Mouse (Mus musculus) CH12.LX (cell line): Measurements from ENCODE around the gene Syn3. TPM values are rescaled to one million over a fixed set of nuclear protein-coding genes. Genes with fewer than 3 reads are reported as not detected.

Source experiments
- DNase-seq: peaks from one replicate; pipeline ENCODE4 v3.0.0-alpha.2; 2013; ENCODE audit errors: extremely low read depth
- H3K27ac ChIP-seq: 2 replicates; pipeline ENCODE4 v1.5.1; 2012; ENCODE audit warnings: low read depth, mild to moderate bottlenecking, control low read depth, moderate library complexity; ENCODE audit not compliant: insufficient read depth
- H3K27me3 ChIP-seq: replicated peaks from 2 replicates; pipeline ENCODE3; 2012; ENCODE audit warnings: inconsistent platforms
- H3K36me3 ChIP-seq, 2 experiments: replicated peaks in 1 of 2; 2 replicates each; pipeline versions ENCODE3 to v1.6.1; 2012; ENCODE audit warnings: inconsistent platforms in 1 of 2, low read length in 1 of 2, mild to moderate bottlenecking in 1 of 2, mixed read lengths in 1 of 2, moderate library complexity in 1 of 2; ENCODE audit not compliant: control insufficient read depth in 1 of 2, insufficient read depth in 1 of 2
- H3K4me1 ChIP-seq, 2 experiments: 2 replicates each; pipeline ENCODE4 v1.6.1; 2012; ENCODE audit warnings: inconsistent platforms in 1 of 2, moderate library complexity in 1 of 2; ENCODE audit not compliant: insufficient read depth in 2 of 2, control insufficient read depth in 1 of 2
- H3K4me2 ChIP-seq: 2 replicates; pipeline ENCODE4 v1.6.1; 2012; ENCODE audit warnings: low read depth, mild to moderate bottlenecking, control low read depth; ENCODE audit not compliant: poor library complexity, insufficient read depth, severe bottlenecking
- H3K4me3 ChIP-seq, 3 experiments: fragments of 150-350 bp in 1 of 3; sonication (generic) in 1 of 3; replicated peaks in 1 of 3; 2 replicates each; pipeline versions ENCODE3 to v1.5.1; 2011 to 2012; ENCODE audit warnings: low read depth in 2 of 3, low read length in 2 of 3, mild to moderate bottlenecking in 2 of 3, moderate library complexity in 2 of 3, control low read depth in 1 of 3, improper control_type of control experiment in 1 of 3, inconsistent platforms in 1 of 3, mixed read lengths in 1 of 3; ENCODE audit not compliant: poor library complexity in 1 of 3
- H3K79me2 ChIP-seq: replicated peaks from 2 replicates; pipeline ENCODE4 v1.6.1; 2012; ENCODE audit warnings: mild to moderate bottlenecking, moderate library complexity; ENCODE audit not compliant: control insufficient read depth, poor library complexity, insufficient read depth, severe bottlenecking; ENCODE audit errors: extremely low read depth
- H3K9ac ChIP-seq: 2 replicates; pipeline ENCODE4 v1.6.1; 2012; ENCODE audit warnings: low read depth, mild to moderate bottlenecking, control low read depth, moderate library complexity; ENCODE audit not compliant: insufficient read depth
- H3K9me3 ChIP-seq: replicated peaks from 2 replicates; pipeline ENCODE3; 2012; ENCODE audit warnings: low read length, inconsistent platforms, mixed read lengths
- BHLHE40 ChIP-seq: IDR thresholded peaks from 2 replicates; pipeline ENCODE4 v1.6.1; 2011; ENCODE audit warnings: mild to moderate bottlenecking, low read depth, low read length, improper control_type of control experiment
- CTCF ChIP-seq, 2 experiments: IDR thresholded peaks in 1 of 2; conservative IDR thresholded peaks in 1 of 2; 2 replicates each; pipeline ENCODE4 v1.5.1; 2011 to 2012; ENCODE audit warnings: low read depth in 2 of 2, low read length in 2 of 2, improper control_type of control experiment in 1 of 2, inconsistent platforms in 1 of 2, mild to moderate bottlenecking in 1 of 2, moderate library complexity in 1 of 2
- E2F4 ChIP-seq: IDR thresholded peaks from 2 replicates; pipeline ENCODE4 v1.6.1; 2011; ENCODE audit warnings: low read depth, low read length, improper control_type of control experiment; ENCODE audit not compliant: insufficient replicate concordance
- ELF1 ChIP-seq: IDR thresholded peaks from 2 replicates; pipeline ENCODE4 v1.6.1; 2014; ENCODE audit warnings: low read depth, mild to moderate bottlenecking, inconsistent platforms, low read length, improper control_type of control experiment
- EP300 ChIP-seq: IDR thresholded peaks from 2 replicates; pipeline ENCODE4 v1.6.1; 2011; ENCODE audit warnings: low read length, improper control_type of control experiment
- ETS1 ChIP-seq: conservative IDR thresholded peaks from 2 replicates; pipeline ENCODE4 v1.6.1; 2012; ENCODE audit warnings: low read depth, mild to moderate bottlenecking, inconsistent platforms, low read length, improper control_type of control experiment, moderate library complexity
- GABPA ChIP-seq: IDR thresholded peaks from 2 replicates; pipeline ENCODE4 v1.6.1; 2012; ENCODE audit warnings: low read depth, low read length, improper control_type of control experiment, inconsistent platforms; ENCODE audit not compliant: insufficient replicate concordance
- HCFC1 ChIP-seq: IDR thresholded peaks from 2 replicates; pipeline ENCODE4 v1.6.1; 2012; ENCODE audit warnings: low read depth, mild to moderate bottlenecking, inconsistent platforms, low read length, improper control_type of control experiment
- IRF4 ChIP-seq: IDR thresholded peaks from 2 replicates; pipeline ENCODE4 v1.6.1; 2014; ENCODE audit warnings: low read depth, mild to moderate bottlenecking, inconsistent platforms, low read length, improper control_type of control experiment
- JUN ChIP-seq: IDR thresholded peaks from 2 replicates; pipeline ENCODE4 v1.6.1; 2011; ENCODE audit warnings: low read depth, mild to moderate bottlenecking, low read length, improper control_type of control experiment, moderate library complexity; ENCODE audit not compliant: insufficient read depth
- JUND ChIP-seq: conservative IDR thresholded peaks from 2 replicates; pipeline ENCODE4 v1.6.1; 2011; ENCODE audit warnings: low read depth, low read length, improper control_type of control experiment
- KAT2A ChIP-seq: IDR thresholded peaks from 2 replicates; pipeline ENCODE4 v1.6.1; 2012; ENCODE audit warnings: low read length, improper control_type of control experiment, inconsistent platforms; ENCODE audit not compliant: insufficient replicate concordance
- MAFK ChIP-seq: IDR thresholded peaks from 2 replicates; pipeline ENCODE4 v1.6.1; 2011; ENCODE audit warnings: low read length, improper control_type of control experiment; ENCODE audit not compliant: insufficient replicate concordance
- MEF2A ChIP-seq: IDR thresholded peaks from 2 replicates; pipeline ENCODE4 v1.6.1; 2014; ENCODE audit warnings: low read depth, mild to moderate bottlenecking, inconsistent platforms, low read length, improper control_type of control experiment, borderline replicate concordance
- NELFE ChIP-seq: IDR thresholded peaks from 2 replicates; pipeline ENCODE4 v1.6.1; 2011; ENCODE audit warnings: low read depth, low read length, improper control_type of control experiment
- NRF1 ChIP-seq: IDR thresholded peaks from 2 replicates; pipeline ENCODE4 v1.6.1; 2014; ENCODE audit warnings: low read depth, mild to moderate bottlenecking, inconsistent platforms, low read length, improper control_type of control experiment, moderate library complexity
- POLR2A ChIP-seq: IDR thresholded peaks from 2 replicates; pipeline ENCODE4 v1.6.1; 2011; ENCODE audit warnings: low read depth, mild to moderate bottlenecking, improper control_type of control experiment, low read length
- RAD21 ChIP-seq: IDR thresholded peaks from 2 replicates; pipeline ENCODE4 v1.6.1; 2011; ENCODE audit warnings: low read depth, mild to moderate bottlenecking, low read length, improper control_type of control experiment, moderate library complexity
- RCOR1 ChIP-seq: conservative IDR thresholded peaks from 2 replicates; pipeline ENCODE4 v1.6.1; 2012; ENCODE audit warnings: low read depth, mild to moderate bottlenecking, inconsistent platforms, low read length, improper control_type of control experiment
- SIN3A ChIP-seq: IDR thresholded peaks from 2 replicates; pipeline ENCODE4 v1.6.1; 2012; ENCODE audit warnings: low read length, improper control_type of control experiment, inconsistent platforms
- TBP ChIP-seq: conservative IDR thresholded peaks from 2 replicates; pipeline ENCODE4 v1.6.1; 2011; ENCODE audit warnings: low read depth, low read length, improper control_type of control experiment
- ZC3H11A ChIP-seq: IDR thresholded peaks from 2 replicates; pipeline ENCODE4 v1.6.1; 2012; ENCODE audit warnings: low read depth, mild to moderate bottlenecking, inconsistent platforms, low read length, improper control_type of control experiment
- ZKSCAN1 ChIP-seq: IDR thresholded peaks from 2 replicates; pipeline ENCODE4 v1.6.1; 2012; ENCODE audit warnings: low read depth, inconsistent platforms, low read length, improper control_type of control experiment, borderline replicate concordance
- ZNF384 ChIP-seq: IDR thresholded peaks from 2 replicates; pipeline ENCODE4 v1.6.1; 2012; ENCODE audit warnings: low read depth, low read length, improper control_type of control experiment, inconsistent platforms
- dilution Hi-C: fragments of 300-500 bp; cut with MboI; formaldehyde crosslinking; loops from 2 replicates; pipeline ENCODE4 v1.14.3; 2020; ENCODE audit warnings: low sequenced_read_pairs; ENCODE audit not compliant: extremely low pct_unique_long_range_greater_than_20kb, extremely low pct_ligation_motif_present
- in situ Hi-C: fragments of 300-500 bp; cut with MboI; formaldehyde crosslinking; loops from 3 replicates; pipeline ENCODE4 v1.14.3; 2019; ENCODE audit warnings: low sequenced_read_pairs, low pct_ligation_motif_present, low pct_unique_long_range_greater_than_20kb, mixed read lengths
- polyA plus RNA-seq: library from polyadenylated mRNA; unstranded; fragments of >175 nt; gene quantifications from 2 replicates; pipeline ENCODE4 v1.2.1, GENCODE M21; 2012; ENCODE audit warnings: low read depth; ENCODE audit not compliant: insufficient read length
- total RNA-seq, 2 experiments: library from RNA; depleted of rRNA; stranded (reverse); fragments of 300-350 nt in 1 of 2; fragments of >200 nt in 1 of 2; gene quantifications; 2 replicates each; pipeline ENCODE4 v1.2.3; 2012 to 2014

Syn3 gene
- total and polyA plus RNA-seq, 3 experiments, result 2.8 to 8.9 (median 5.6) TPM

- no peaks in the 10 kb centered on the region for H3K36me3 ChIP-seq
- H3K4me2 ChIP-seq, result no peak overlapping the region
- H3K9ac ChIP-seq, result no peak overlapping the region
- no peaks in the 10 kb centered on the region for H3K9me3 ChIP-seq
- H3K27ac ChIP-seq, result no peak overlapping the region
- H3K79me2 ChIP-seq, result no peaks in the 10 kb centered on the region
- dilution Hi-C loops, result no loop called here
- no peaks in the 10 kb centered on the region for H3K27me3 ChIP-seq
- no peak for DNase-seq
- in situ Hi-C loops, result no loop called here
- TF ChIP-seq MEF2A, result no peak
- TF ChIP-seq BHLHE40, result no peak
- TF ChIP-seq ETS1, result no peak
- no peak for TF ChIP-seq ZNF384
- no peak for TF ChIP-seq ZC3H11A
- no peak for TF ChIP-seq SIN3A
- TF ChIP-seq IRF4, result no peak
- TF ChIP-seq RCOR1, result no peak
- no peak for TF ChIP-seq JUN
- TF ChIP-seq NELFE, result no peak
- no peak for TF ChIP-seq TBP
- no peak for TF ChIP-seq JUND
- no peak for TF ChIP-seq POLR2A
- TF ChIP-seq ELF1, result no peak
- no peak for TF ChIP-seq CTCF (conservative IDR thresholded peaks at IDR 0.05 in 1 of 2, IDR thresholded peaks at IDR 0.05 in 1 of 2; ENCODE audit: low read depth in 2 of 2, low read length in 2 of 2)
- no peak for TF ChIP-seq E2F4
- no peak overlapping the region for H3K4me3 ChIP-seq
- H3K4me1 ChIP-seq, result peaks cover 0 to 3% of the 10 kb centered on the region in 2 experiments; a peak in 2 of 4 replicates
These were observed 240.7 kb downstream of the Syn3 start for GRCm38 (mm10) chr10:86258046-86258445.

- in situ Hi-C loops (no loop called here), dilution Hi-C loops (no loop called here)
- no peak overlapping the region for H3K4me2 ChIP-seq
These were observed 241.7 kb downstream of the Syn3 start for GRCm38 (mm10) chr10:86257045-86257444.

More at GRCm38 (mm10) chr10:86257045-86257444, 241.7 kb downstream of the Syn3 start:
- H3K27me3 ChIP-seq, result no peaks in the 10 kb centered on the region
- H3K36me3 ChIP-seq, result no peaks in the 10 kb centered on the region
- H3K79me2 ChIP-seq, result no peaks in the 10 kb centered on the region
- H3K9me3 ChIP-seq, result no peaks in the 10 kb centered on the region
- no peak for DNase-seq
- no peak overlapping the region for H3K4me3 ChIP-seq
- no peak overlapping the region for H3K9ac ChIP-seq
- H3K4me1 ChIP-seq, result peaks cover 0 to 5% of the 10 kb centered on the region in 2 experiments; a peak in 2 of 4 replicates
- H3K27ac ChIP-seq, result no peak overlapping the region
- TF ChIP-seq HCFC1 (no peak), RAD21 (no peak), MAFK (no peak), NRF1 (no peak), MEF2A (no peak), E2F4 (no peak), RCOR1 (no peak), ZC3H11A (no peak), GABPA (no peak), ZKSCAN1 (no peak), KAT2A (no peak), EP300 (no peak), BHLHE40 (no peak), ZNF384 (no peak)
